Mouse (Mus musculus) right cerebral cortex, postnatal 25 days (tissue): ENCODE data around the gene Spatc1l.
A peak's percentile ranks its signal among the peaks of the same experiment; 100 is the strongest.

Source experiments
- DNase-seq: peaks from one replicate; pipeline ENCODE4 v3.0.0; 2022

The Spatc1l gene

GRCm38 (mm10) chr10:76561972-76562371 is at the start of gene Spatc1l:
Gene Spatc1l (plus strand): TSS chr10:76562272.
- no peak for DNase-seq

- DNase-seq: no peak
These were observed 49.0 kb upstream of the Spatc1l start for GRCm38 (mm10) chr10:76512965-76513583.

- no peak for DNase-seq
These were observed 31.1 kb upstream of the Spatc1l start for GRCm38 (mm10) chr10:76530922-76531321.

- DNase-seq: peak; percentile 98
These were observed 30.7 kb upstream of the Spatc1l start, which contains the start of gene Lss for GRCm38 (mm10) chr10:76531375-76531774. Gene Lss (plus strand): TSS chr10:76531588.

GRCm38 (mm10) chr10:76531828-76532227 is 30.2 kb upstream of the Spatc1l start:
- DNase-seq: no peak

- no peak for DNase-seq
These were observed 26.5 kb upstream of the Spatc1l start for GRCm38 (mm10) chr10:76535526-76535925.

GRCm38 (mm10) chr10:76537619-76538018 is 24.5 kb upstream of the Spatc1l start:
- DNase-seq: no peak

- DNase-seq: no peak
These were observed 20.6 kb upstream of the Spatc1l start for GRCm38 (mm10) chr10:76541336-76542085.

- DNase-seq: no peak
These were observed 19.3 kb upstream of the Spatc1l start for GRCm38 (mm10) chr10:76542636-76543375.

GRCm38 (mm10) chr10:76546566-76546965 is 15.5 kb upstream of the Spatc1l start:
- no peak for DNase-seq

GRCm38 (mm10) chr10:76548218-76548617 is 13.9 kb upstream of the Spatc1l start:
- no peak for DNase-seq

- DNase-seq: no peak
These were observed 11.6 kb upstream of the Spatc1l start for GRCm38 (mm10) chr10:76550458-76550857.

GRCm38 (mm10) chr10:76551556-76551955 is 10.5 kb upstream of the Spatc1l start:
- DNase-seq: no peak

GRCm38 (mm10) chr10:76554061-76554460 is 8.0 kb upstream of the Spatc1l start:
- no peak for DNase-seq

- no peak for DNase-seq
These were observed 8.1 kb downstream of the Spatc1l start for GRCm38 (mm10) chr10:76569996-76570685.

- no peak for DNase-seq
These were observed 9.0 kb downstream of the Spatc1l start for GRCm38 (mm10) chr10:76571070-76571469.

- no peak for DNase-seq
These were observed 10.1 kb downstream of the Spatc1l start for GRCm38 (mm10) chr10:76572151-76572550.

- no peak for DNase-seq
These were observed 13.3 kb downstream of the Spatc1l start, which contains the start of gene Ftcd for GRCm38 (mm10) chr10:76575374-76575773. Gene Ftcd (plus strand): TSS chr10:76575648.

GRCm38 (mm10) chr10:76576920-76577319 is 14.8 kb downstream of the Spatc1l start:
- DNase-seq: no peak

- DNase-seq: no peak
These were observed 22.1 kb downstream of the Spatc1l start for GRCm38 (mm10) chr10:76584138-76584537.

GRCm38 (mm10) chr10:76586190-76586589 is 24.1 kb downstream of the Spatc1l start:
- DNase-seq: no peak

GRCm38 (mm10) chr10:76590197-76590596 is 28.1 kb downstream of the Spatc1l start:
- DNase-seq: no peak

GRCm38 (mm10) chr10:76596338-76596737 is 34.3 kb downstream of the Spatc1l start:
- no peak for DNase-seq
